Mouse (Mus musculus) embryonic fibroblast, embryonic 13.5 days (primary cell): ENCODE measurements at regions not wholly inside any gene's neighbourhood (a gene's known extent, or its start where the extent isn't known, plus 50 kb on each side); places are given as distances from the start of the nearest gene placed in this dataset.

Experiments used
- H3K27ac ChIP-seq: 2 replicates; pipeline ENCODE4 v1.5.1; 2012; ENCODE audit warnings: low read length, control low read depth, inconsistent platforms; ENCODE audit not compliant: insufficient read depth
- H3K4me1 ChIP-seq: 2 replicates; pipeline ENCODE4 v1.6.1; 2011; ENCODE audit warnings: low read length; ENCODE audit not compliant: control insufficient read depth, insufficient read depth
- H3K4me3 ChIP-seq: 2 replicates; pipeline ENCODE4 v1.5.1; 2011; ENCODE audit warnings: mild to moderate bottlenecking, control low read depth, low read length; ENCODE audit not compliant: insufficient read depth
- CTCF ChIP-seq: IDR thresholded peaks from 2 replicates; pipeline ENCODE4 v1.5.1; 2011; ENCODE audit warnings: mild to moderate bottlenecking, control low read depth, low read length, moderate library complexity, borderline replicate concordance; ENCODE audit not compliant: insufficient read depth
- POLR2A ChIP-seq: IDR thresholded peaks from 2 replicates; pipeline ENCODE4 v1.6.1; 2011; ENCODE audit warnings: low read depth, mild to moderate bottlenecking, control low read depth, low read length, moderate library complexity

DNA sequence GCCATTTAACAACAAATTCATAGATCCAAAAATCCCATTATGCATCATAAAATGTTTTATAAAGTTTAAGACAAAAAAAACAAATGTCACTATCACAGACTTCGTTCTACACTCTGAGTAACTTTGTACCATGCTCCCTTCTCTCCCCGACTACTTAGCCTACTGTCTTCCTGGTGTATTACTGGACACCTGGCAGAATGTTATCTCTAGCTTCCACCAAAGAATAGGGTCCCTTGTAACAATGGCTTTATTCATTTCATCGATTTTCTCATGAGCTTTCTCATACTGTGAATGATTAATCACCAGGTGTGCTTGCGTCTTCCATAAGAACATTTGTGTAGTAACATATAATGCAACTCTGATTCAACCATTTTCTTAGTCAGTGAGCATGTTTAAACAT lies 142.1 kb upstream of the Gas1 start:
- H3K4me3 ChIP-seq, result no peak overlapping the region
- TF ChIP-seq POLR2A (no peak), CTCF (no peak)
- no peaks in the 10 kb centered on the region for H3K4me1 ChIP-seq
- no peak overlapping the region for H3K27ac ChIP-seq

DNA sequence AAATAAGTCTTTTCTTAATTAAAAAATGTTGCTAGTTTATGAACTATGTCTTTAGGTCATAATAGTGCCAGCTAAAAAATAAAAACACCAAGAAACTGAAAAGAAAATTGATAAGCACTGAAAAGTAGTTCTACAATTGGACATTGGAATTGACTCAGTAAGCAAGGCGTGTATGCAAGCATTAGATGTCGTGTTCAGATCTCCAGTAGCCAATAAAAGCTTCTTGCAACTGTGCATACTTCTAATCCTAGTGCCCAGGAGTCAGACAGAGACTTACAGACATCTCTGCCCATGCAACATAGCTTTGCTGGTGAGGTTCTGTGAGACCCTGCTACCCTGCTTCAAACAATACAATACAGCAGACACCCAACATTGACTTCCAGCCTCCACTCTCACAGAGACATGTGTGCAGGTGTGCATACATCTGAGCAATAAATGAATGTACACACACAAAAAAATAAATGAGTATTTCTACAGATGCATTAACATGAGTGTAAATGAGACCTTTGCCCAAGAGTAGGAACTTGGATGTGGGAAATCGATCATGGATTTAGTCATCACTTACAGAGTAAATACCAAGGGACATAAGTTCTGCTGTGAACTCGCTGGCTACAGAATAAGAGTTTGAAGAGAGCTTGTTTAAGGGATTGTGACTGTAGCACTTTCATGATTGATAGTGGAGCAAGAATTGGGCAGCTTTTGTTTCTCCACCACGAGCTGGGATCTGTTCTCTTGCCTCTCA lies 142.9 kb upstream of the Gas1 start:
- Histone ChIP-seq H3K27ac (no peak overlapping the region), H3K4me3 (no peak overlapping the region), H3K4me1 (no peaks in the 10 kb centered on the region)
- TF ChIP-seq POLR2A (no peak), CTCF (no peak)

DNA sequence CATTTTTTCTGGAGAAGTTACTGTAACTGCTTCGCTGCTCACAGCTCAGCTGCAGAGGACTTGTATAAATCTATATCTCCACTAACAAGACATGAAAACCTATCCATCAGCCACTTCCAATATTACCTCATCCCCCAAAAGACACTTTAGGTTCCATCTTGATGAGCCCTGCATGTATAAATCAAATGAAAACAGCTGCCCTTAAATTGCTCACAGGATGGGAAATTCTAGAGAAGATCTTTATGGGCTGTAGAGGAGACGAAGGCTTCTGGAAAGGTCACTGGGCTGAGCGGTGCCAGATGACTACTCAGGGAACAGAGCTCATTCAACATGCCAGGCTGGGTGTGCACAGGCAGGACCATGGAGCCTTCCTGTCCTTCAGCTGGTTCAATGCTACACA lies 145.4 kb upstream of the Gas1 start:
- Histone ChIP-seq H3K27ac (no peak overlapping the region), H3K4me3 (no peak overlapping the region), H3K4me1 (no peaks in the 10 kb centered on the region)
- TF ChIP-seq CTCF (no peak), POLR2A (no peak)

- Histone ChIP-seq H3K4me3 (no peak overlapping the region), H3K4me1 (no peaks in the 10 kb centered on the region), H3K27ac (peak overlapping the region; percentile 16; the same call in 1 of the 2 replicates)
- TF ChIP-seq CTCF (no peak), POLR2A (no peak)
These were observed 153.5 kb upstream of the Gas1 start for GRCm38 (mm10) chr13:60330475-60331258.

- H3K27ac ChIP-seq, result no peak overlapping the region
- H3K4me1 ChIP-seq, result peaks cover 8% of the 10 kb centered on the region; the same call in 1 of the 2 replicates
- no peak for TF ChIP-seq POLR2A
- TF ChIP-seq CTCF, result no peak
- no peak overlapping the region for H3K4me3 ChIP-seq
These were observed 159.0 kb upstream of the Gas1 start for GRCm38 (mm10) chr13:60336196-60336595.

- H3K4me1 ChIP-seq, result peaks cover 8% of the 10 kb centered on the region; the same call in 1 of the 2 replicates
- no peak overlapping the region for H3K27ac ChIP-seq
- H3K4me3 ChIP-seq, result no peak overlapping the region
- TF ChIP-seq POLR2A (no peak), CTCF (no peak)
These were observed 160.2 kb upstream of the Gas1 start for GRCm38 (mm10) chr13:60337383-60337782.

GRCm38 (mm10) chr13:60338107-60338506 lies 160.9 kb upstream of the Gas1 start:
- Histone ChIP-seq H3K27ac (no peak overlapping the region), H3K4me1 (peaks cover 8% of the 10 kb centered on the region; the same call in 1 of the 2 replicates), H3K4me3 (no peak overlapping the region)
- TF ChIP-seq POLR2A, result no peak
- no peak for TF ChIP-seq CTCF

DNA sequence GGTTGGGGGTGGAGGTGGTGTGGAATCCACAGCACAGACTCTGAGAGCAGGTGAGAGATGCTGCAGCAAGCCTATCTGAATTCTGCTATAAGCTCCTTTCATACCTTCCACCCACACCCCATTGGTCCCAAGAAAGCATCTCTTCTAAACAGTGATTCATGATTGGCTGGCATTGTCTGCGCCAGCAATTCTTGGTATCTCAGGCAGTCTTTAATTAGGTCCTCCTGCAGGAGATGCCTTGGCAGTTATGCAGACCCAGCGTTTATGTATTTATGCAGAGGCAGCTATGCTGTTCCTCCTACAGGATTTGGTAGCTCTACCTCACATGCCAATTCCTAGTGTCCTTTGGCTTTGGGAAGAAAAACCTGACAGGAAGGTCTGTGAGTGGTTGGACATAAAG lies 162.9 kb upstream of the Gas1 start:
- no peak overlapping the region for H3K4me3 ChIP-seq
- H3K27ac ChIP-seq, result no peak overlapping the region
- H3K4me1 ChIP-seq, result peaks cover 8% of the 10 kb centered on the region; the same call in 1 of the 2 replicates
- TF ChIP-seq CTCF (no peak), POLR2A (no peak)

GRCm38 (mm10) chr13:60347881-60348280 lies 170.7 kb upstream of the Gas1 start:
- no peaks in the 10 kb centered on the region for H3K4me1 ChIP-seq
- TF ChIP-seq POLR2A (no peak), CTCF (peak; percentile 6; the same call in 1 of the 2 replicates)
- no peak overlapping the region for H3K27ac ChIP-seq
- no peak overlapping the region for H3K4me3 ChIP-seq

GRCm38 (mm10) chr13:60348438-60348837 lies 171.3 kb upstream of the Gas1 start:
- no peak overlapping the region for H3K4me3 ChIP-seq
- TF ChIP-seq CTCF (no peak), POLR2A (no peak)
- no peaks in the 10 kb centered on the region for H3K4me1 ChIP-seq
- H3K27ac ChIP-seq, result no peak overlapping the region
